Mouse (Mus musculus) adipocyte (in vitro differentiated cells): ENCODE measurements around the gene Gm44805.
A peak's percentile ranks its signal among the peaks of the same experiment; 100 is the strongest.

ENCODE experiments used
- DNase-seq: peaks from one replicate; pipeline ENCODE4 v3.0.0-alpha.2; 2016; ENCODE audit warnings: low spot score

Gm44805 gene

DNA sequence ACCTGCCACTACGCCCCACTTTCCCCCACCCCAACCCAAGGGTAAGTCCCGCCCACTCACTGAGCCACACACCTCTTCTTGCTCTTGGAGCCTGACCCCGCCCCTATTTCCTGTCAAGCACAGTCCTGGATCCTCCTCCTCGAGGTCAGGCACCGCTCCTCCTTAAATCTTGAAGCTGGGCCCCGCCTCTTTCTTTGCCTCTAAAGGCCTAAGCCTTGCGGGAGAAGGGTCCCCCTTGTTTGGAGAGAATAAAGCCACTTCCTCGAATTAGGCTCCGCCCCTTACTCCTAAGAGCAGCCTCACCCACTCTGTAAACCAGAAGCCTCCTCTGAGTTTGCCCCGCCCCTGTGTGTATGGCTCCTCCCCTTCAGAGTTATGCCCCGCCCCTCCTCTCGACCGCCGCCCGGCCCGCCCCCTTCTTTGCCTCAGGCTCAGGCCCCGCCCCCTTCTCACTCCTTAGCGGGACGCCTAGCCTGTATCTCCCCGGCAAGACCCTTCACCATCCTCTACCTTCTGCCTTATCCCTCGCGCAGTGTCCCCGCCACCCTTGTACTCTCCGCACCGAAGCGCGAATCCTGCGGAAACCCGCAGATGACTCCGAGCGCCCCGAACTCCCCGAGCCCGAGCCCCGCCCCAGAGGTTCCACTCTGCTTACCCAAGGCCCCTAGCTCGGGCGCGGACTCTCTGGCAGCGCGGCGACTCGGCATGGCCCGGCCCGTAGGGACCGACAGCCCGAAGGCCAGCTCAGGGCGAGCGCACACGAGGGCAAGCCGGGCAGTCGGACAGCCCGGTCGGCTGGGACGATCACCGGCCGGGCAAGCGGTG is 52.5 kb downstream of the Gm44805 start:
- peak; percentile 91 for DNase-seq

DNA sequence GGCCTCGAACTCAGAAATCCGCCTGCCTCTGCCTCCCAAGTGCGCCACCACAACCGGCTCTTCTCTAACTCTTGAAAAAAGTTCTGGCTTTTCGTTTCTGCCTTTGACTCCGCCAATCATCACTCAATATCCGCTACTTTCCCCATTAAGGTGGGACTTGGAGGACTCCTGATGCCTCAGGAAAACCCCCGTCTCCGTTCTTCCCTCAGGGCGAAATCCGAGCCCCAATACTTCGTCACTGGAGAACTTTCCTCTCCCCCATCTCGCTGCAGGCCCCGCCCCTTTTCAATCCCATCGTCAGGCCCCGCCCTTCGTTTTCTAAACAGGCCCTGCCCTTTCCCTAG is 53.1 kb downstream of the Gm44805 start:
- DNase-seq: no peak

DNA sequence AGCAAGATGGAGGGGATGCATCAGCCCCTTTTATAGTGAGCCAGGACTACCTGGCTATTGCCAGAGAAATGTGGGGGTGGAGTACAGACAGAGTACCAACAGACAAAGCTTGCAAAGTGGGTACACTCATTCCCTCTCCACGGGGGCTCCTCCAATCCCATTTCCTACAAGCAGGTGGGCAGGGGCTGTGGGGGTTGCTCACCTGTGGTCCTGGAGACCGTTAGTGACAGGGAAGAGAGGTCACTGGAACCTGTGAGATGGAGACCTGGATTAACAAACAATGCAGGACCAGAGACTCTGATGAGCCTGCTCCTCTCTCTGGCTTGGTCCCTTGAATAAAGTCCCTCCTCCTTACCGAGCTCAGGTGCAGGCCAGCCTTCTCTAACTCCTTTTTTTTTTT is 53.5 kb downstream of the Gm44805 start:
- no peak for DNase-seq

DNA sequence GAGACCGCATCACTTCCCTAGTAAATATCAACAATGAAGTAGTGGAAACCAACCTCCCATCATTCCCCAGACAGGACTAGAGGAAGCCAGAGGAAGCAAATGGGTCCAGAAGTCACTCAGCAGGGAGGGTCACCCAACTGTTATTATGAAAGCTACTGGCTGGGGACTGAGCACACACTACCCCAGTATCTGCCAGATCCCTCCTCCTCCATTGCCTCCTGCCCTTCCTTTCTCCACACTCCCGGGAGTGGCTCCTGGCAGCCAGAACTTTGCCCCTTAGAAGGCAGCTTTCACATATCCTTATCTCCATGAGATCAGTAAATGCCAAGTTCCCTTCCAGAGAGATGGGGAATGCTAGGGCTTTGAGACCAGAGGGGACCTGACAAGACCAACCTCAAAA is 57.8 kb downstream of the Gm44805 start:
- DNase-seq: peak; percentile 22

DNA sequence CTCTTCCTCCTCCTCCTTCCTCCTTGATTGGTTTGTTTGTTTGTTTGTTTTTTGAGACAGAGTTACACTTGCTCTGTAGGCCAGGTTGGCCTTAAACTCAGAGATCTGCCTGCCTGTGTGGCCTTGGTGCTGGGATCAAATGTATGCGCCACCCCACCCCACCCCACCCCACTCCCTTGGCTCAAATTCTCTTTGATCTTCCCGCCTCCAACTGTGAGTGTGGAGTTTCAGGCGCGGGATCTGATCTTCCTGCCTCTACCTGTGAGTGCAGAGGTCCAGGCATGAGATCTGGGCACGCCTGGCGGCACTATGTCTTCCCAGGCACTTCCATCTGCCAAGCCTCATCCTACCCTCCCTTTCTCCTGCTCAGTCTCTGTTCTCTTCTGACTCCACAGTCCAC is 59.0 kb downstream of the Gm44805 start:
- DNase-seq: no peak
